Comparison of ENCODE assay signal across 19 mouse cellular contexts in the genomic region with DNA sequence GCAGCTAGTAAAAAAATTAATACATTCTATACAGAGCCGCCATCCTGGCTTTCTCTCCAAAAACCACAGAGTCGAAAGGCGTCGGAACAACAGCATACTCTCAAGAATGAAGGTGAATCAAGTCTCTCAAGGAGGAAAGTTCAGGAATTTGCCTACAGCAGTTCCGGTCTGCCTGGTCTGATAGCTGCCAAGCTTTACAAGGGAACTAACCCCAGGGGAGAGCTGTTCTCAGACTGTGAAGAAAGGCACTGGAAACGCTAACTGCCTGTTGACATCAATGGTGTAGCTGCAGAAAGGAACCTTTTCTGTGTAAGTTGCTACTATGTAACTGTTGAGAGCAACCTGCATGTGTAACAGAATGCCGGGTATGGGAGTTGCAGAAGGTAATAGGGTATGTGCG. TPM values are rescaled to one million over a fixed set of nuclear protein-coding genes. Genes with fewer than 3 reads are reported as not detected.
DNase-seq lines count a peak whose midpoint lies in the region; ATAC-seq lines count a peak whose summit lies in the region.
"Had no signal": no experiment of that assay in that cellular context is flagged by ENCODE, and none has a peak within 500 bp of the region (broad histone marks: within the 10 kb centered on the region; RNA-seq: fewer than 3 reads in every experiment).

No protein-coding gene starts in this region.

- H3K4me2 ChIP-seq in kidney, embryonic 16.5 days (replicated peaks; ENCODE audit: low read depth, low read length): no peak overlapping the region
- H3K4me2 ChIP-seq: hindbrain, embryonic 13.5 days; intestine, embryonic 15.5 days; liver, embryonic 13.5 days; lung, embryonic 15.5 days; midbrain, embryonic 15.5 days had no signal

- H3K27ac ChIP-seq in kidney, embryonic 16.5 days (ENCODE audit: low read length): no peak overlapping the region
- H3K27ac ChIP-seq: forebrain, embryonic 10.5 days; hindbrain, embryonic 13.5 days; intestine, embryonic 15.5 days; layer of hippocampus, adult 2 months; liver, embryonic 13.5 days; lung, embryonic 15.5 days; macrophage; midbrain, embryonic 15.5 days had no signal

- no peak overlapping the region for H3K9ac ChIP-seq in kidney, embryonic 16.5 days (replicated peaks; ENCODE audit: low read length)
- H3K9ac ChIP-seq: hindbrain, embryonic 13.5 days; intestine, embryonic 15.5 days; liver, embryonic 13.5 days; lung, embryonic 15.5 days; midbrain, embryonic 15.5 days had no signal

- no peaks in the 10 kb centered on the region for H3K36me3 ChIP-seq in kidney, embryonic 16.5 days (ENCODE audit: insufficient read depth, low read length)
- H3K36me3 ChIP-seq: forebrain, embryonic 10.5 days; hindbrain, embryonic 13.5 days; intestine, embryonic 15.5 days; liver, embryonic 13.5 days; lung, embryonic 15.5 days; midbrain, embryonic 15.5 days had no signal

- peak; percentile 34 for DNase-seq in adrenal gland, postnatal 14 days
- no peak for DNase-seq in adrenal gland, adult 2 months
- peak; percentile 12 for DNase-seq in kidney, adult 18-20 months
- DNase-seq in 3T3-L1 (ENCODE audit: low read depth, low spot score): peak; percentile 84
- DNase-seq in forelimb bud, embryonic 11.5 days (ENCODE audit: low read depth, low spot score): peak; percentile 58
- no peak for DNase-seq in right cerebral cortex, adult 18-20 months
- DNase-seq in urinary bladder, postnatal 10 days (ENCODE audit: low spot score): no peak
- DNase-seq: cerebellum, adult 9-11 months; heart, postnatal 10 days; liver, embryonic 13.5 days had no signal

- no peaks in the 10 kb centered on the region for H3K27me3 ChIP-seq in kidney, embryonic 16.5 days (ENCODE audit: insufficient read depth, low read length)
- H3K27me3 ChIP-seq: CH12.LX; hindbrain, embryonic 13.5 days; intestine, embryonic 15.5 days; lung, embryonic 15.5 days; midbrain, embryonic 15.5 days had no signal

- no peak overlapping the region for H3K4me3 ChIP-seq in kidney, embryonic 16.5 days (ENCODE audit: low read length)
- H3K4me3 ChIP-seq: forebrain, embryonic 10.5 days; hindbrain, embryonic 13.5 days; intestine, embryonic 15.5 days; layer of hippocampus, adult 2 months; liver, embryonic 13.5 days; lung, embryonic 15.5 days; midbrain, embryonic 15.5 days had no signal

- peaks cover 4% of the 10 kb centered on the region; the same call in 1 of the 2 replicates for H3K4me1 ChIP-seq in kidney, embryonic 16.5 days (ENCODE audit: insufficient read depth, low read length)
- H3K4me1 ChIP-seq: hindbrain, embryonic 13.5 days; intestine, embryonic 15.5 days; liver, embryonic 13.5 days; lung, embryonic 15.5 days; midbrain, embryonic 15.5 days had no signal

- 63% methylated on average over 8 of the region's 8 CpGs for WGBS in kidney, embryonic 16.5 days

- H3K9me3 ChIP-seq in kidney, embryonic 16.5 days (ENCODE audit: low read length): no peaks in the 10 kb centered on the region
- H3K9me3 ChIP-seq: forebrain, embryonic 10.5 days; hindbrain, embryonic 13.5 days; intestine, embryonic 15.5 days; liver, embryonic 13.5 days; lung, embryonic 15.5 days; midbrain, embryonic 15.5 days had no signal

- ATAC-seq in kidney, embryonic 16.5 days (ENCODE audit: low FRiP score, low TSS enrichment): no peak
- ATAC-seq: intestine, embryonic 15.5 days; midbrain, embryonic 15.5 days had no signal

RNA-seq across cellular contexts. Expression of a gene that starts 34.4 kb away (rescaled TPM):
- total RNA-seq in adrenal gland, postnatal 14 days (2021): 110 and 115 TPM in 2 replicates
- 10 to 100 TPM; 69.1 to 73.1 TPM for total RNA-seq in adrenal gland, adult 2 months (2021)
- 0.24 and 0.29 TPM in 2 replicates for polyA plus RNA-seq in adrenal gland, adult 2 months (2012; rRNA removed)
- 74.4 and 79.4 TPM in 2 replicates for polyA plus RNA-seq in kidney, embryonic 16.5 days (2015; fragmentation: Nextera tagmentation; extraction: Ambion mirVana)

Comparison
In these comparisons a context has a peak if more than half of its experiments do, and no peak if none do; other contexts are left out.
1. DNase-seq: peak in adrenal gland, postnatal 14 days (single experiment), kidney, adult 18-20 months (single experiment), 3T3-L1 (single experiment) and forelimb bud, embryonic 11.5 days (single experiment); none in adrenal gland, adult 2 months (single experiment), right cerebral cortex, adult 18-20 months (single experiment) and urinary bladder, postnatal 10 days (single experiment).